Mouse (Mus musculus) neural tube, embryonic 13.5 days (tissue): ENCODE data around the gene Pdzd3. TPM values are rescaled to one million over a fixed set of nuclear protein-coding genes. Genes with fewer than 3 reads are reported as not detected.

Source experiments
- ATAC-seq: fragments of 200-750 bp; cut with Nextera tagmentation; 2 replicates; pipeline ENCODE4 v1.8.0; 2017; ENCODE audit warnings: low read depth, mild to moderate bottlenecking, moderate TSS enrichment, moderate library complexity
- H3K27ac ChIP-seq: fragments of 300-500 bp; sonication (generic); replicated peaks from 2 replicates; pipeline ENCODE4 v1.5.1; 2015; ENCODE audit warnings: moderate library complexity, mild to moderate bottlenecking, inconsistent platforms
- H3K27me3 ChIP-seq: fragments of 300-500 bp; sonication (generic); 2 replicates; pipeline ENCODE4 v1.6.1; 2015; ENCODE audit warnings: mild to moderate bottlenecking, inconsistent platforms
- H3K36me3 ChIP-seq: fragments of 300-500 bp; sonication (generic); 2 replicates; pipeline ENCODE4 v1.6.1; 2015; ENCODE audit warnings: mild to moderate bottlenecking, inconsistent platforms
- H3K4me1 ChIP-seq: fragments of 300-500 bp; sonication (generic); replicated peaks from 2 replicates; pipeline ENCODE4 v1.6.1; 2015; ENCODE audit warnings: inconsistent platforms
- H3K4me2 ChIP-seq: fragments of 300-500 bp; sonication (generic); 2 replicates; pipeline ENCODE4 v1.6.1; 2015; ENCODE audit warnings: inconsistent platforms, mild to moderate bottlenecking, moderate library complexity
- H3K4me3 ChIP-seq: fragments of 300-500 bp; sonication (generic); 2 replicates; pipeline ENCODE4 v1.5.1; 2015; ENCODE audit warnings: mild to moderate bottlenecking, inconsistent platforms
- H3K9ac ChIP-seq: fragments of 300-500 bp; sonication (generic); 2 replicates; pipeline ENCODE4 v1.6.1; 2015; ENCODE audit warnings: moderate library complexity, mild to moderate bottlenecking, inconsistent platforms
- H3K9me3 ChIP-seq: fragments of 300-500 bp; sonication (generic); 2 replicates; pipeline ENCODE4 v1.6.1; 2016; ENCODE audit warnings: inconsistent platforms
- WGBS: fragments of 180-500 bp; shearing (Covaris S2); methylation state at CpG from one replicate; pipeline ENCODE4 v1.1.7; 2015; 5-methylcytosine and 5-hydroxymethylcytosine counted together
- polyA plus RNA-seq: library from polyadenylated mRNA; unstranded; fragments of >200 nt; fragmentation: Nextera tagmentation; extraction: Ambion mirVana; gene quantifications from 2 replicates; pipeline ENCODE4 v1.2.1, GENCODE M21; 2015

Pdzd3 gene
- polyA plus RNA-seq, 1 experiment from 2014 or later, result 0.33 TPM

DNA sequence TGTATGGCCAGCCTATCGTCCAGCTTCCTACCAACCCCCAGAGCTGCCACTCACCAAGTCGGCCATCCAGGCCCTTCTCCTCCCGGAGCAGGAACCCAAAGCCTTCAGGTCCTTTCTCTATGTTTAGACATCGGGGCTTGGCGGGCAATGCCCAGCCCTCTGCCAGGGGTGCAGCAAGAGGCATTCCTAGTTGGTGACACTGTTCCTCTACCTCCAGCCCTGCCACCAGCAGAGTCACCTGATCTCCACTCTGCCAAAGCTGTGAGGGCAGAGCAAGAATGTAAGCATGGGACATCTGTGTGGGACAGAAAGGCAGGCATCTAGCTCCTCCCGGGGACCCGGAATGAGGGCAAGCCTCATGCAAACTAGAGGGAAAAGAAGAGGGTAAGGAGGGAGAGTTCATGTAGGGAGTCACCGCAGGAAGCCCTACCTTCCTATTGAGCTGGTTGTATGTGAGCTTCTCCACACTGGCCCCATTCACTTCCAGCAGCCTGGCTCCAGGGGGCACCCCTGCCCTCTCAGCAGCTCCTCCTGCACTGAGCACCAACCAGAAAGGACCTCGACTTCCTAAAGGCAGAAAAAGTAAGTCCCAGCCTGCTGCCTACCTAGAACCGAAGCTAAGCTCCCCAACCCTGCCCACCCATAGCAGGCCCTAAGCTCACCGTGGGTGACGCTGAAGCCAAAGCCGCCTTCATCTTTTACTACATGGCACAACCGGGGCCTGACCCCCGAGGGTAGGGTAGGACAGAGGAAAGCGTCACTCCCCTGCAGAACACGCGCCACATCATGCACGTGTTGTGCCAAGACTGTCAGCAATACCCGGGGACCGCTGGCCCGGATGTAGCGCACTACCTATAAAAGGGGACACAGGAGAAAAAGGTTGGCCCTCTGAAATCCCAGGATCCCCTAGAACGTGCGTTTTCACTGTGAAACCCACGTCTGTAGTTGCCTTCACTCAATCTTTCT, 1.8 kb downstream of the Pdzd3 start:
- no peak overlapping the region for H3K4me3 ChIP-seq
- ATAC-seq, result peak; percentile 57
- H3K9ac ChIP-seq, result 0 out of 2 replicates have a peak overlapping the region, but pooled peaks have one; percentile 12
- 0 out of 2 replicates have a peak overlapping the region, but pooled peaks have one; percentile 14 for H3K4me2 ChIP-seq
- 45% methylated on average over 26 of the region's 26 CpGs for WGBS
- H3K36me3 ChIP-seq, result no peaks in the 10 kb centered on the region
- H3K27ac ChIP-seq, result no peak overlapping the region
- no peaks in the 10 kb centered on the region for H3K9me3 ChIP-seq
- no peaks in the 10 kb centered on the region for H3K27me3 ChIP-seq
- peaks cover 35% of the 10 kb centered on the region for H3K4me1 ChIP-seq

DNA sequence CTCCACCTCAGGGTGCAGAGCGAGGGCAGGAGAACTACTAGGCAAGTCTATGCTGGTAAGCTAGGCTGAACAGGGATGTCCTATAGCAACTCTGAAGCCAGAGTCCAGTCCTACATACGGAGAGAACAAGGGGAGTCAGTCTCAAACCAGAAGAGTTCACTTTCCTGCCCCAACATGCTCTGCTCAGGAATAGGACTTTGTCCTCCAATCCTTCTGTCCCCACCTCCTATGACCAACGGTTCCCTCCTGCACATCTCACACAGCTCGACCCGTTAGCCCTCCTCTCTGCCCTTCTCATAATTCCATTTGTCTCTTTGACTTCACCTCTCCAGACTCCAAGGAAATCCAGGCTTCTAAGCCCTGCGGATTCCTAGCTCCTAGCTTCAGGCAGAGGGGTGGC, 3.4 kb downstream of the Pdzd3 start:
- no peaks in the 10 kb centered on the region for H3K36me3 ChIP-seq
- no peaks in the 10 kb centered on the region for H3K9me3 ChIP-seq
- 83% methylated on average over 6 of the region's 6 CpGs for WGBS
- peaks cover 19% of the 10 kb centered on the region; the same call in 1 of the 2 replicates for H3K4me1 ChIP-seq
- H3K4me3 ChIP-seq, result no peak overlapping the region
- no peak for ATAC-seq
- H3K4me2 ChIP-seq, result no peak overlapping the region
- no peaks in the 10 kb centered on the region for H3K27me3 ChIP-seq
- H3K9ac ChIP-seq, result no peak overlapping the region
- H3K27ac ChIP-seq, result no peak overlapping the region

DNA sequence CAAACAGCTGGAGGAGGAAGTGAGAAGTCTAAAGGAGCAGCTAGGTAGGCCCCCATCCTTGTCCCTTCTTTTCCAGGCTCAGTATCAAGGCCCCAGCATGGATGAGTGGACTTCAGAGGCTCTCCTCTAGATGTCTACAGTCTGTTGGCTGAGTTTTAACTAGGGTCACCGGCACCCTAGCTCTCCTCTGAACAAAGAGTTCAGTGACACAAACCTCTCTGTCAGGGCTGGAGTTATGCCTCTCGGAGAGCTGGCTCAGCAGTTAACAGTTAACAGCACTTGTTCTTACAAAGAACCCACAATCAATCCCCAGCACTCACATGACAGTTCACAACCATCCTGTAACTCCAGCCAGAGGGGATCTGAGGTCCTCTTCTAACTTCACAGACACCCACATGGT, 7.7 kb downstream of the Pdzd3 start:
- H3K27ac ChIP-seq, result no peak overlapping the region
- H3K9ac ChIP-seq, result no peak overlapping the region
- no peaks in the 10 kb centered on the region for H3K27me3 ChIP-seq
- no peaks in the 10 kb centered on the region for H3K9me3 ChIP-seq
- 29% methylated on average over 2 of the region's 2 CpGs for WGBS
- no peak overlapping the region for H3K4me3 ChIP-seq
- no peak overlapping the region for H3K4me2 ChIP-seq
- no peaks in the 10 kb centered on the region for H3K4me1 ChIP-seq
- ATAC-seq, result no peak
- no peaks in the 10 kb centered on the region for H3K36me3 ChIP-seq

DNA sequence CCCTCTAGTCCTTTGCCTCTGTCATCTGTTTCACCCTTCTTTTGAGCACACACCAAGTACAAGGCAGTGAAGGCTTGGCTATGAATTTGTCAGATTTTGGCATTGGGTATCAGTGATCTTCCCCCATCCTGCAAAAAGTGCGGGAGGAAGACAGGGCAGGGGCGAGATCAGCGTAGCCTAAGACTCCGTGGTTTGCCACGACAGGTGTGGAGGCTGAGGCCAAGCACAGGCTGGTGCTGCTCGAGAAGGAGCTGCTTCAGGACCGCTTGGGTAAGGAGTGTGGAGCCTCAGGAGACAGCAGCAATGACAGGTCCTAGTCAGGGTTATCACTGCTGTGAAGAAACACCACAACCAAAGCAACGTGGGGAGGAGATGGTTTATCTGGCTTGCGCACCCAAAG, 9.9 kb downstream of the Pdzd3 start:
- H3K4me1 ChIP-seq, result no peaks in the 10 kb centered on the region
- H3K27ac ChIP-seq, result no peak overlapping the region
- no peaks in the 10 kb centered on the region for H3K9me3 ChIP-seq
- H3K36me3 ChIP-seq, result no peaks in the 10 kb centered on the region
- no peaks in the 10 kb centered on the region for H3K27me3 ChIP-seq
- no peak overlapping the region for H3K4me3 ChIP-seq
- WGBS, result 78% methylated on average over 9 of the region's 9 CpGs
- ATAC-seq, result no peak
- no peak overlapping the region for H3K9ac ChIP-seq
- no peak overlapping the region for H3K4me2 ChIP-seq

DNA sequence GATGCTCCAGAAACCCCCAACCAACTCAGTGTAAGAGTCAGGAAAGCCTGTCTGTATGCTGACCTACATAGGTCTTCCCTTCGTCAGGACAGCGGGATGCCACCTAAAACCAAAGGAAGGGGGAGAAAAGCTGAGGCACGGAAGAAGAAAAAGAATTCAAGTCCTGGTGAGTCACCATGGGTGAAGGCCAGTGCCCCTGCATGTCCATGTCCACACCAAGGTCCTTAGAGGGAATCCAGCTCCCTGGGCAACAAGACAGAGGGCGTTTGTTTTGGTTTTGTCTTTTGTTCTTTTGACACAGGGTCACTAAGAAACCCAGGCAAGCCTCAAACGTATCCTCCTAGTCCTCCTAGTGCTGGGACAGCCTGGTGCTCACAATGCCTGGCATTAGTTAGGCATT, 10.4 kb downstream of the Pdzd3 start:
- no peaks in the 10 kb centered on the region for H3K27me3 ChIP-seq
- no peak overlapping the region for H3K9ac ChIP-seq
- no peak for ATAC-seq
- no peaks in the 10 kb centered on the region for H3K9me3 ChIP-seq
- H3K27ac ChIP-seq, result no peak overlapping the region
- no peak overlapping the region for H3K4me2 ChIP-seq
- no peak overlapping the region for H3K4me3 ChIP-seq
- 48% methylated on average over 5 of the region's 5 CpGs for WGBS
- H3K36me3 ChIP-seq, result no peaks in the 10 kb centered on the region
- no peaks in the 10 kb centered on the region for H3K4me1 ChIP-seq

DNA sequence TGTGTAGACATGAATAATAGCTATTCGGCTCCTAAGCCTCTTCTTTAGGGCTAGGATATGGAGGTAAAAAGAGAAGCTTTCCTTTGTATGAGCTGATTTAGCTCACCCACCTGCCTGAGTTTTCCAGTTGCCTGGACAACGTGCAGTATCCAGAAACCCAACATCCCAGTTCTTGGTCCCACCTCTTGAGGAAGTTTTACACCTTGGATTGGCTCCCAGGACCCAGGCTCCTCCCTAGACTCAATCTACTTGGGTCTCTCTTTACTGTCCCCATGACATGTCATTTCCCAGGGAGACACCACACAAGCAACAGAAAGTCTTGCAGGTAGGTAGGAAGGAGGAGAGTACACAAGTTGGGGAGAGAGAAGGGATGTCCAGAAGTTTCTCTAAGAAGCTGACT, 10.9 kb downstream of the Pdzd3 start, which contains the start of gene Ccdc153:
Gene Ccdc153, plus strand, starts transcription at position 278 of the 400 bp plus-strand sequence.
- ATAC-seq, result no peak
- H3K9me3 ChIP-seq, result no peaks in the 10 kb centered on the region
- H3K27ac ChIP-seq, result no peak within 1 kb of the TSS
- no peak within 1 kb of the TSS for H3K4me2 ChIP-seq
- no peaks in the 10 kb centered on the region for H3K4me1 ChIP-seq
- no peaks in the 10 kb centered on the region for H3K36me3 ChIP-seq
- H3K27me3 ChIP-seq, result no peaks in the 10 kb centered on the region
- H3K4me3 ChIP-seq, result no peak within 1 kb of the TSS
- H3K9ac ChIP-seq, result no peak within 1 kb of the TSS
- WGBS, result 64% methylated on average over 2 of the region's 2 CpGs

DNA sequence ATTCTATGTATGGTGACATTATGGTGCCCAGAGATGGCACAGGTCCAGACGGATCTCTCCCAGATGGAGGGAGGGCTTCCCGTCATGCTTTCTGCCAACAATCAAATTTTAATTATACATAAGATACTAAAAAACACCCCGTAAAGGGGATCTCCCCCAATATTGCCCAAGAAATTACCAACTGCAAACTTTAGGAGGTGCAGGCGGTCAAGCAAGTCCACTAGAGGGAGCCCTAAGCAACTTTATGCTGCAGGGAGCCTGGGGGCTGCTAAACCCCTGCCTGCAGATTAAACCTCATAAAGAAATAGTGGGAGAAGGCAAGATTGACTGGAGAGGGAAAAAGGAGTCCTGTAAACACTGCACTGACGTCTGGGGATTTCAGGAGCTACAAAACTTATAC, 11.8 kb downstream of the Pdzd3 start:
- Histone ChIP-seq H3K4me1 (no peaks in the 10 kb centered on the region), H3K9ac (no peak overlapping the region), H3K27me3 (no peaks in the 10 kb centered on the region), H3K27ac (no peak overlapping the region), H3K4me3 (no peak overlapping the region), H3K9me3 (no peaks in the 10 kb centered on the region), H3K4me2 (no peak overlapping the region), H3K36me3 (no peaks in the 10 kb centered on the region)
- no peak for ATAC-seq
- 10% methylated on average over 5 of the region's 5 CpGs for WGBS

DNA sequence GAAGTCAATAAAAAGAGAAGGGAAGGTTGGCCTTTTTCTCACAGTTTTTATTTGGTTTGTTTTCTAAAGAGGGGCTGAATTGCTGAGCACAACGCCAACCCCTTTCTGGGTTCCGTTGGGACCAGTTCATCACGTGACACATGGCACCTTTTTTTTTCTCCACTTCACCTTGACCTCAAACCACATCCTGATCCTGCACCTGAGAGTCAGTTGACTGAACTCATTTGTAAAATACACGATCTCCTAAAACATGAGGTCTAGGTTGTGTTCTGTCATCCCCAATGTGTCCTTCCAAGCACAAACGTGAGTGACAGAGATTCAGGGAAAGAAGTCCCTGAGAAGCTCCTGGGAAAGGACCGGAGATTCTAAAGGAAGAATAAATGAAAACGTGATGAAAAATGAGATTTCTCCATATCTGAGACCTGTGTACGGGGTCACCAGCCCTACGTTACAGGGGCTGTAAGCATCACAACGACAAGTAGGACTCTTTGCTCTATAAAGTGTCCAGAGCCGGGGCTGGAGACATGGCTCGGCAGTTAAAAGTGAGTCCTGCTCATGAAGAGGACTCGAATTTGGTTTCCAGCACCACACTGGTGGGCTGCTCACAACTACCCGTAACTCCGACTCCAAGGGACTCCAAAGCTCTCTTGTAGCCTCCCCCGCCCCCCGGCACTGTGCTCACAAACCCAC, 12.6 kb downstream of the Pdzd3 start:
- H3K4me2 ChIP-seq, result no peak overlapping the region
- no peak for ATAC-seq
- no peak overlapping the region for H3K9ac ChIP-seq
- H3K4me1 ChIP-seq, result no peaks in the 10 kb centered on the region
- H3K36me3 ChIP-seq, result no peaks in the 10 kb centered on the region
- H3K27me3 ChIP-seq, result no peaks in the 10 kb centered on the region
- H3K27ac ChIP-seq, result no peak overlapping the region
- H3K9me3 ChIP-seq, result no peaks in the 10 kb centered on the region
- H3K4me3 ChIP-seq, result no peak overlapping the region
- WGBS, result 78% methylated on average over 17 of the region's 17 CpGs

DNA sequence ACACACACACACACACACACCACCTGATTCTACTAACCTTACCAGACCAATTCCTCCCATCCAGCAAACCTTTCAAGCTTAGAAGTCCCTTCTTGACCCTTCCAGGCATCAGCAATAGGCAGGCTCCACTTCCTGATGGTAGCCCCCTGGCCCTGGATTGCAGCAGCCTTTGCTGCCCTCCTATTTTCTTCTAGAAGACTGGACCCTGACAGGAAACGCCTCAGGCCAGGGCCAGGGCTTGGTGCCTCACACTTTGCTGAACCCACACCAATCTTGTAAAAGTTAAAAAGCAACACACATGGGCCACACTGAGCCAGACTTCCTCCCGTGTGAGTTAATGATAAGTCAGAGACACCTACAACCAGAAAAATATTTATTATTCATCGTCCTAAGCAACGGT, 14.1 kb downstream of the Pdzd3 start:
- Histone ChIP-seq H3K4me1 (peaks cover 10% of the 10 kb centered on the region), H3K27me3 (no peaks in the 10 kb centered on the region), H3K9me3 (no peaks in the 10 kb centered on the region), H3K4me3 (no peak overlapping the region), H3K9ac (no peak overlapping the region), H3K36me3 (no peaks in the 10 kb centered on the region), H3K4me2 (no peak overlapping the region), H3K27ac (no peak overlapping the region)
- ATAC-seq, result no peak
- WGBS, result 79% methylated on average over 4 of the region's 4 CpGs

DNA sequence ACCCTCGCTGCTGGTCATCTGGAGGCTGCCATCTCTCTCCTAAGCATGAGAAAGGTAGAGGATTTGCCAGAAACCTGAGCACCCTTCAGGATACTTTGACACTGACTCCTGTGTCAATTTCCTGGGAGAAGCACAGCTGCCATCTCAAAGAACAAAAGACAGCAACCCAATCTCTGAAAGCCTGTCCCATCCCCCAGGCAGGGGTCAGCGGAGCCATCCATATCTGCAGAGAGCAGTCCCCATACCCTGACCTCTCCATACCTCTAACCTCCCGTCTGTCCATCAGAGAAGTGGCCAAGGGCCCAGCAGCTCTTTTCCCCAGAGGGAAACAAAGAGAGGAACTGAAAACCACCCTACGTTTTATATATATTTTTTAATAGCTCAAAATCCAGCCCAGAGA, 14.7 kb downstream of the Pdzd3 start:
- no peak for ATAC-seq
- Histone ChIP-seq H3K27me3 (no peaks in the 10 kb centered on the region), H3K4me3 (no peak overlapping the region), H3K9ac (no peak overlapping the region), H3K4me1 (peaks cover 15% of the 10 kb centered on the region), H3K36me3 (no peaks in the 10 kb centered on the region), H3K9me3 (no peaks in the 10 kb centered on the region), H3K4me2 (no peak overlapping the region), H3K27ac (no peak overlapping the region)
- WGBS, result 58% methylated on average over 4 of the region's 4 CpGs

DNA sequence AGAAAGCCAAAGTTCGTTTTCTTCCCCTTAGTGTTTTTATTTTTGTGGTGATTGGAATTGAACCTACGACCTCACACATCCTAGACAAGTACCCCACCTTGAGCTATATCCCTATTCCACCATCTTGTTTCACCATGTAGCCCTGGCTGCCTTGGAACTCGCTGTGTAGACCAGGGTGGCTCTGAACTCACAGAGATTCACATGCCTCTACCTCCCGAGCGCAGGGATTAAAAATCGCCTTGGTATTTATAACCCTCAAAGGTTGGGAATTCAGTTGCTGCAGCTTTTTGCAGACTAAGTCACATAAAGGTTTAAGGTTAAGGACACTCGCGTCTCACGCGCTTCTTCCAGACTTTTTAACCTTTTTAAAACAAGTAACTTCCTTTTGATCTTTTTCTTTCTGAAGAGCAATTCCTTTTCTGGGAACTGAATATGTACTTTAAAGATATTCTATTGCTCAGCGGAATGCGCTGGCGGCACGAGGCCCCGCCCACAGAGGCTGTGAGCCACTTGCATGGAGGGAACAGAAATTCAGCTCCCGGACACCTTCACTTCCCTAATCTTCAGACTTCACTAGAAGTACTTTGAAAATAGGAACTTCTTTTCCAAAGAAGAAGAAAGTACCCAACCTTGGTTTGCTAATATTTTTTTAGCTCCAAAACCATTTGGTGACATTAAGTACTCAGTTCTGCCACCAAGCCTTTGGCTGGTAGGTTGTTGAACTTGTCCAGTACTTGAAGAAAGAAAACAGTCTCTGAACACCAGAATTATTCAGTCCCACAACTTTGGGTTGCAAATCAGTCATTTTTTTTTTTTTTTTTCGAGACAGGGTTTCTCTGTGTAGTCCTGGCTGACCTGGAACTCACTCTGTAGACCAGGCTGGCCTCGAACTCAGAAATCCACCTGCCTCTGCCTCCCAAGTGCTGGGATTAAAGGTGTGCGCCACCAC, 16.5 kb downstream of the Pdzd3 start:
- peak overlapping the region; percentile 28 for H3K9ac ChIP-seq
- H3K27ac ChIP-seq, result peak overlapping the region; percentile 96; the same call in 1 of the 2 replicates
- peak overlapping the region; percentile 69 for H3K4me3 ChIP-seq
- H3K36me3 ChIP-seq, result no peaks in the 10 kb centered on the region
- no peaks in the 10 kb centered on the region for H3K9me3 ChIP-seq
- peak; percentile 38 for ATAC-seq
- H3K4me2 ChIP-seq, result peak overlapping the region; percentile 44
- H3K27me3 ChIP-seq, result no peaks in the 10 kb centered on the region
- peaks cover 28% of the 10 kb centered on the region for H3K4me1 ChIP-seq
- WGBS, result 28% methylated on average over 19 of the region's 19 CpGs
